Mouse (Mus musculus) E14TG2a.4 (cell line): ENCODE measurements around the gene Eml2.

Source experiments
- H3K27me3 ChIP-seq: 2 replicates; pipeline ENCODE4 v1.6.1; 2014; ENCODE audit warnings: low read length, control low read depth; ENCODE audit not compliant: insufficient read depth
- H3K36me3 ChIP-seq: 2 replicates; pipeline ENCODE4 v1.6.1; 2014; ENCODE audit warnings: low read length, control low read depth; ENCODE audit not compliant: insufficient read depth
- H3K4me1 ChIP-seq: replicated peaks from 2 replicates; pipeline ENCODE4 v1.6.1; 2014; ENCODE audit warnings: low read depth, low read length, control low read depth
- H3K4me3 ChIP-seq: replicated peaks from 2 replicates; pipeline ENCODE4 v1.5.1; 2014; ENCODE audit warnings: mild to moderate bottlenecking, low read length
- H3K9me3 ChIP-seq: 2 replicates; pipeline ENCODE4 v1.6.1; 2014; ENCODE audit warnings: low read length, control low read depth
- CTCF ChIP-seq: conservative IDR thresholded peaks from 2 replicates; pipeline ENCODE4 v1.5.1; 2014; ENCODE audit warnings: low read length
- NANOG ChIP-seq: IDR thresholded peaks from 2 replicates; pipeline ENCODE4 v1.6.1; 2014; ENCODE audit warnings: borderline replicate concordance, low read length, mixed read lengths
- POU5F1 ChIP-seq: IDR thresholded peaks from 2 replicates; pipeline ENCODE4 v1.6.1; 2014; ENCODE audit warnings: low read length, borderline replicate concordance

Gene Eml2

GRCm38 (mm10) chr7:19222875-19223274, 46.7 kb downstream of the Eml2 start:
- Histone ChIP-seq H3K27me3 (no peaks in the 10 kb centered on the region), H3K4me3 (peak overlapping the region; percentile 64), H3K4me1 (peaks cover 66% of the 10 kb centered on the region), H3K36me3 (peaks cover 38% of the 10 kb centered on the region), H3K9me3 (peaks cover 7% of the 10 kb centered on the region; the same call in 1 of the 2 replicates)
- TF ChIP-seq CTCF (no peak), NANOG (no peak), POU5F1 (no peak)

GRCm38 (mm10) chr7:19224933-19225332, 48.7 kb downstream of the Eml2 start:
- Histone ChIP-seq H3K4me3 (no peak overlapping the region), H3K36me3 (peaks cover 34% of the 10 kb centered on the region), H3K27me3 (no peaks in the 10 kb centered on the region), H3K4me1 (peaks cover 64% of the 10 kb centered on the region), H3K9me3 (no peaks in the 10 kb centered on the region)
- TF ChIP-seq POU5F1 = no peak
- no peak for TF ChIP-seq NANOG
- no peak for TF ChIP-seq CTCF

GRCm38 (mm10) chr7:19226817-19227797, 50.9 kb downstream of the Eml2 start:
- Histone ChIP-seq H3K4me3 (peak overlapping the region; percentile 89), H3K9me3 (no peaks in the 10 kb centered on the region), H3K36me3 (peaks cover 52% of the 10 kb centered on the region), H3K27me3 (no peaks in the 10 kb centered on the region), H3K4me1 (peaks cover 80% of the 10 kb centered on the region)
- TF ChIP-seq CTCF (no peak), POU5F1 (no peak), NANOG (no peak)

- no peaks in the 10 kb centered on the region for H3K27me3 ChIP-seq
- H3K4me3 ChIP-seq = peak within 1 kb of the TSS; percentile 90
- H3K4me1 ChIP-seq = peaks cover 80% of the 10 kb centered on the region
- H3K9me3 ChIP-seq = no peaks in the 10 kb centered on the region
- peaks cover 57% of the 10 kb centered on the region for H3K36me3 ChIP-seq
- no peak for TF ChIP-seq CTCF
- TF ChIP-seq NANOG = no peak
Measured at GRCm38 (mm10) chr7:19227883-19228792, 51.9 kb downstream of the Eml2 start, which contains the start of gene Opa3. TSS of gene Opa3 (plus strand) at chr7:19228334.

- peaks cover 76% of the 10 kb centered on the region for H3K4me1 ChIP-seq
- H3K4me3 ChIP-seq = peak overlapping the region; percentile 90
- no peaks in the 10 kb centered on the region for H3K9me3 ChIP-seq
- no peaks in the 10 kb centered on the region for H3K27me3 ChIP-seq
- no peak for TF ChIP-seq POU5F1
- TF ChIP-seq NANOG = no peak
- no peak for TF ChIP-seq CTCF
- H3K36me3 ChIP-seq = peaks cover 55% of the 10 kb centered on the region
Measured at GRCm38 (mm10) chr7:19228793-19229148, 52.5 kb downstream of the Eml2 start.

- peaks cover 71% of the 10 kb centered on the region for H3K4me1 ChIP-seq
- peak overlapping the region; percentile 90 for H3K4me3 ChIP-seq
- TF ChIP-seq CTCF (no peak), POU5F1 (no peak), NANOG (no peak)
- peaks cover 50% of the 10 kb centered on the region for H3K36me3 ChIP-seq
- no peaks in the 10 kb centered on the region for H3K27me3 ChIP-seq
- H3K9me3 ChIP-seq = no peaks in the 10 kb centered on the region
Measured at GRCm38 (mm10) chr7:19229404-19229803, 53.2 kb downstream of the Eml2 start.

GRCm38 (mm10) chr7:19230041-19230580, 53.9 kb downstream of the Eml2 start:
- TF ChIP-seq CTCF (no peak), NANOG (no peak), POU5F1 (no peak)
- Histone ChIP-seq H3K4me1 (peaks cover 71% of the 10 kb centered on the region), H3K9me3 (no peaks in the 10 kb centered on the region), H3K27me3 (no peaks in the 10 kb centered on the region), H3K36me3 (peaks cover 49% of the 10 kb centered on the region), H3K4me3 (no peak overlapping the region)

- Histone ChIP-seq H3K4me1 (peaks cover 71% of the 10 kb centered on the region), H3K4me3 (no peak overlapping the region), H3K36me3 (peaks cover 41% of the 10 kb centered on the region), H3K27me3 (no peaks in the 10 kb centered on the region), H3K9me3 (no peaks in the 10 kb centered on the region)
- TF ChIP-seq CTCF = no peak
- no peak for TF ChIP-seq POU5F1
- no peak for TF ChIP-seq NANOG
Measured at GRCm38 (mm10) chr7:19230899-19231298, 54.7 kb downstream of the Eml2 start.
